Mouse (Mus musculus): ENCODE measurements around the gene Bud23. TPM values are rescaled to one million over a fixed set of nuclear protein-coding genes. Genes with fewer than 3 reads are reported as not detected.

Bud23 gene
- polyA plus RNA-seq, 1 experiment from 2014 or later: 94.8 TPM

GRCm38 (mm10) chr5:135100981-135101380, 36.2 kb upstream of the Bud23 start:
- ATAC-seq (ENCODE audit: insufficient read depth, low FRiP score): no peak
- Histone ChIP-seq H3K27me3 (ENCODE audit: control insufficient read depth, insufficient read depth, low read length) (no peaks in the 10 kb centered on the region), H3K9ac (ENCODE audit: low read length) (no peak overlapping the region), H3K4me1 (ENCODE audit: control insufficient read depth, insufficient read depth, low read length) (no peaks in the 10 kb centered on the region), H3K9me3 (replicated peaks; ENCODE audit: control insufficient read depth, low read length) (no peaks in the 10 kb centered on the region), H3K27ac (ENCODE audit: low read length) (no peak overlapping the region), H3K4me3 (replicated peaks; ENCODE audit: low read length) (no peak overlapping the region), H3K36me3 (ENCODE audit: control insufficient read depth, insufficient read depth, low read length) (no peaks in the 10 kb centered on the region), H3K4me2 (ENCODE audit: low read depth, low read length) (no peak overlapping the region)
- 51% methylated on average over 1 of the region's 1 CpGs for WGBS

- 2% methylated on average over 39 of the region's 39 CpGs for WGBS
- Histone ChIP-seq H3K9me3 (replicated peaks; ENCODE audit: control insufficient read depth, low read length) (no peaks in the 10 kb centered on the region), H3K9ac (ENCODE audit: low read length) (0 out of 2 replicates have a peak within 1 kb of the TSS, but pooled peaks have one; percentile 35), H3K4me1 (ENCODE audit: control insufficient read depth, insufficient read depth, low read length) (no peaks in the 10 kb centered on the region), H3K4me3 (replicated peaks; ENCODE audit: low read length) (peak within 1 kb of the TSS; percentile 12; the same call in 1 of the 2 replicates), H3K4me2 (ENCODE audit: low read depth, low read length) (peak within 1 kb of the TSS; percentile 38), H3K27me3 (ENCODE audit: control insufficient read depth, insufficient read depth, low read length) (peaks cover 37% of the 10 kb centered on the region), H3K27ac (ENCODE audit: low read length) (no peak within 1 kb of the TSS), H3K36me3 (ENCODE audit: control insufficient read depth, insufficient read depth, low read length) (no peaks in the 10 kb centered on the region)
- ATAC-seq (ENCODE audit: insufficient read depth, low FRiP score): peak; percentile 50; the same call in 1 of the 2 replicates
Observed at GRCm38 (mm10) chr5:135089653-135090052, 24.9 kb upstream of the Bud23 start, which contains the start of gene Mlxipl. Gene Mlxipl (plus strand): TSS chr5:135089890.

GRCm38 (mm10) chr5:135086871-135087270, 22.1 kb upstream of the Bud23 start:
- no peak for ATAC-seq (ENCODE audit: insufficient read depth, low FRiP score)
- Histone ChIP-seq H3K27me3 (ENCODE audit: control insufficient read depth, insufficient read depth, low read length) (peaks cover 29% of the 10 kb centered on the region), H3K4me3 (replicated peaks; ENCODE audit: low read length) (no peak overlapping the region), H3K4me2 (ENCODE audit: low read depth, low read length) (no peak overlapping the region), H3K9me3 (replicated peaks; ENCODE audit: control insufficient read depth, low read length) (no peaks in the 10 kb centered on the region), H3K9ac (ENCODE audit: low read length) (no peak overlapping the region), H3K36me3 (ENCODE audit: control insufficient read depth, insufficient read depth, low read length) (no peaks in the 10 kb centered on the region), H3K4me1 (ENCODE audit: control insufficient read depth, insufficient read depth, low read length) (no peaks in the 10 kb centered on the region), H3K27ac (ENCODE audit: low read length) (no peak overlapping the region)
- WGBS: 45% methylated on average over 4 of the region's 4 CpGs

GRCm38 (mm10) chr5:135080539-135080938, 15.8 kb upstream of the Bud23 start:
- ATAC-seq (ENCODE audit: insufficient read depth, low FRiP score): no peak

GRCm38 (mm10) chr5:135079578-135079977, 14.8 kb upstream of the Bud23 start:
- H3K9ac ChIP-seq (ENCODE audit: low read length): no peak overlapping the region
- 92% methylated on average over 2 of the region's 2 CpGs for WGBS
- H3K36me3 ChIP-seq (ENCODE audit: control insufficient read depth, insufficient read depth, low read length): no peaks in the 10 kb centered on the region
- H3K27ac ChIP-seq (ENCODE audit: low read length): no peak overlapping the region
- H3K4me1 ChIP-seq (ENCODE audit: control insufficient read depth, insufficient read depth, low read length): peaks cover 8% of the 10 kb centered on the region
- ATAC-seq (ENCODE audit: insufficient read depth, low FRiP score): no peak
- no peaks in the 10 kb centered on the region for H3K9me3 ChIP-seq (replicated peaks; ENCODE audit: control insufficient read depth, low read length)
- H3K4me2 ChIP-seq (ENCODE audit: low read depth, low read length): no peak overlapping the region
- no peak overlapping the region for H3K4me3 ChIP-seq (replicated peaks; ENCODE audit: low read length)
- no peaks in the 10 kb centered on the region for H3K27me3 ChIP-seq (ENCODE audit: control insufficient read depth, insufficient read depth, low read length)

More at GRCm38 (mm10) chr5:135080539-135080938, 15.8 kb upstream of the Bud23 start:
- Histone ChIP-seq H3K4me2 (ENCODE audit: low read depth, low read length) (no peak overlapping the region), H3K9ac (ENCODE audit: low read length) (no peak overlapping the region), H3K9me3 (replicated peaks; ENCODE audit: control insufficient read depth, low read length) (no peaks in the 10 kb centered on the region), H3K4me1 (ENCODE audit: control insufficient read depth, insufficient read depth, low read length) (peaks cover 8% of the 10 kb centered on the region), H3K27ac (ENCODE audit: low read length) (no peak overlapping the region), H3K36me3 (ENCODE audit: control insufficient read depth, insufficient read depth, low read length) (no peaks in the 10 kb centered on the region), H3K4me3 (replicated peaks; ENCODE audit: low read length) (no peak overlapping the region), H3K27me3 (ENCODE audit: control insufficient read depth, insufficient read depth, low read length) (no peaks in the 10 kb centered on the region)
- 84% methylated on average over 5 of the region's 5 CpGs for WGBS

GRCm38 (mm10) chr5:135078482-135078810, 13.7 kb upstream of the Bud23 start:
- Histone ChIP-seq H3K27ac (ENCODE audit: low read length) (no peak overlapping the region), H3K36me3 (ENCODE audit: control insufficient read depth, insufficient read depth, low read length) (no peaks in the 10 kb centered on the region), H3K9ac (ENCODE audit: low read length) (peak overlapping the region; percentile 95), H3K4me1 (ENCODE audit: control insufficient read depth, insufficient read depth, low read length) (peaks cover 12% of the 10 kb centered on the region), H3K9me3 (replicated peaks; ENCODE audit: control insufficient read depth, low read length) (no peaks in the 10 kb centered on the region), H3K27me3 (ENCODE audit: control insufficient read depth, insufficient read depth, low read length) (no peaks in the 10 kb centered on the region), H3K4me3 (replicated peaks; ENCODE audit: low read length) (peak overlapping the region; percentile 77), H3K4me2 (ENCODE audit: low read depth, low read length) (peak overlapping the region; percentile 86)
- WGBS: 2% methylated on average over 11 of the region's 11 CpGs
- peak; percentile 26; the same call in 1 of the 2 replicates for ATAC-seq (ENCODE audit: insufficient read depth, low FRiP score)

GRCm38 (mm10) chr5:135077564-135078481, 13.1 kb upstream of the Bud23 start, which contains the start of gene Vps37d:
Gene Vps37d (minus strand): TSS chr5:135078266.
- Histone ChIP-seq H3K4me2 (ENCODE audit: low read depth, low read length) (peak within 1 kb of the TSS; percentile 86), H3K9ac (ENCODE audit: low read length) (peak within 1 kb of the TSS; percentile 95), H3K27me3 (ENCODE audit: control insufficient read depth, insufficient read depth, low read length) (no peaks in the 10 kb centered on the region), H3K9me3 (replicated peaks; ENCODE audit: control insufficient read depth, low read length) (no peaks in the 10 kb centered on the region), H3K4me1 (ENCODE audit: control insufficient read depth, insufficient read depth, low read length) (peaks cover 14% of the 10 kb centered on the region), H3K4me3 (replicated peaks; ENCODE audit: low read length) (peak within 1 kb of the TSS; percentile 77), H3K27ac (ENCODE audit: low read length) (peak within 1 kb of the TSS; percentile 73), H3K36me3 (ENCODE audit: control insufficient read depth, insufficient read depth, low read length) (no peaks in the 10 kb centered on the region)
- WGBS: under 1% methylated on average over 73 of the region's 83 CpGs
- ATAC-seq (ENCODE audit: insufficient read depth, low FRiP score): peak; percentile 86

GRCm38 (mm10) chr5:135076931-135077505, 12.3 kb upstream of the Bud23 start:
- no peaks in the 10 kb centered on the region for H3K27me3 ChIP-seq (ENCODE audit: control insufficient read depth, insufficient read depth, low read length)
- peak overlapping the region; percentile 86 for H3K4me2 ChIP-seq (ENCODE audit: low read depth, low read length)
- no peaks in the 10 kb centered on the region for H3K9me3 ChIP-seq (replicated peaks; ENCODE audit: control insufficient read depth, low read length)
- peak overlapping the region; percentile 95 for H3K9ac ChIP-seq (ENCODE audit: low read length)
- H3K36me3 ChIP-seq (ENCODE audit: control insufficient read depth, insufficient read depth, low read length): no peaks in the 10 kb centered on the region
- H3K4me3 ChIP-seq (replicated peaks; ENCODE audit: low read length): peak overlapping the region; percentile 77
- 20% methylated on average over 14 of the region's 14 CpGs for WGBS
- peak; percentile 28; the same call in 1 of the 2 replicates for ATAC-seq (ENCODE audit: insufficient read depth, low FRiP score)
- H3K4me1 ChIP-seq (ENCODE audit: control insufficient read depth, insufficient read depth, low read length): peaks cover 14% of the 10 kb centered on the region
- H3K27ac ChIP-seq (ENCODE audit: low read length): peak overlapping the region; percentile 14; the same call in 1 of the 2 replicates

GRCm38 (mm10) chr5:135076368-135076767, 11.6 kb upstream of the Bud23 start:
- H3K4me3 ChIP-seq (replicated peaks; ENCODE audit: low read length): no peak overlapping the region
- no peak overlapping the region for H3K9ac ChIP-seq (ENCODE audit: low read length)
- no peaks in the 10 kb centered on the region for H3K27me3 ChIP-seq (ENCODE audit: control insufficient read depth, insufficient read depth, low read length)
- no peaks in the 10 kb centered on the region for H3K36me3 ChIP-seq (ENCODE audit: control insufficient read depth, insufficient read depth, low read length)
- no peak overlapping the region for H3K4me2 ChIP-seq (ENCODE audit: low read depth, low read length)
- no peaks in the 10 kb centered on the region for H3K9me3 ChIP-seq (replicated peaks; ENCODE audit: control insufficient read depth, low read length)
- peaks cover 14% of the 10 kb centered on the region for H3K4me1 ChIP-seq (ENCODE audit: control insufficient read depth, insufficient read depth, low read length)
- ATAC-seq (ENCODE audit: insufficient read depth, low FRiP score): no peak
- H3K27ac ChIP-seq (ENCODE audit: low read length): no peak overlapping the region
- 84% methylated on average over 14 of the region's 14 CpGs for WGBS

All from stomach, embryonic 16.5 days (tissue).